Mouse (Mus musculus) midbrain, embryonic 14.5 days (tissue): ENCODE measurements at regions not wholly inside any gene's neighbourhood (a gene's known extent, or its start where the extent isn't known, plus 50 kb on each side); places are given as distances from the start of the nearest gene placed in this dataset.

Source experiments
- ATAC-seq: fragments of 200-750 bp; cut with Nextera tagmentation; 2 replicates; pipeline ENCODE4 v1.8.0; 2017; ENCODE audit warnings: moderate number of reproducible peaks, moderate library complexity; ENCODE audit not compliant: low FRiP score, low TSS enrichment
- DNase-seq: peaks from one replicate; pipeline ENCODE4 v3.0.0-alpha.2; 2015
- H3K27ac ChIP-seq: fragments of 300-500 bp; sonication (generic); replicated peaks from 2 replicates; pipeline ENCODE4 v1.5.1; 2014; ENCODE audit warnings: mild to moderate bottlenecking, low read depth, low read length, moderate library complexity
- H3K27me3 ChIP-seq: fragments of 300-500 bp; sonication (generic); 2 replicates; pipeline ENCODE4 v1.6.1; 2014; ENCODE audit warnings: low read length, control low read depth, mixed read lengths; ENCODE audit not compliant: control insufficient read depth, insufficient read depth
- H3K36me3 ChIP-seq: fragments of 300-500 bp; sonication (generic); 2 replicates; pipeline ENCODE4 v1.6.1; 2014; ENCODE audit warnings: low read length, control low read depth; ENCODE audit not compliant: control insufficient read depth, insufficient read depth
- H3K4me1 ChIP-seq: fragments of 300-500 bp; sonication (generic); 2 replicates; pipeline ENCODE4 v1.6.1; 2014; ENCODE audit warnings: mild to moderate bottlenecking, antibody characterized with exemption, low read length, control low read depth; ENCODE audit not compliant: control insufficient read depth, insufficient read depth
- H3K4me2 ChIP-seq: fragments of 300-500 bp; sonication (generic); 2 replicates; pipeline ENCODE4 v1.6.1; 2014; ENCODE audit warnings: mild to moderate bottlenecking, low read length, moderate library complexity
- H3K4me3 ChIP-seq: fragments of 300-500 bp; sonication (generic); replicated peaks from 2 replicates; pipeline ENCODE4 v1.5.1; 2014; ENCODE audit warnings: low read depth, low read length
- H3K9ac ChIP-seq: fragments of 300-500 bp; sonication (generic); replicated peaks from 2 replicates; pipeline ENCODE4 v1.6.1; 2014; ENCODE audit warnings: mild to moderate bottlenecking, low read length, moderate library complexity
- H3K9me3 ChIP-seq: fragments of 300-500 bp; sonication (generic); 2 replicates; pipeline ENCODE4 v1.6.1; 2016; ENCODE audit warnings: low read length, control low read depth, mixed read lengths; ENCODE audit not compliant: control insufficient read depth
- WGBS: fragments of 180-500 bp; shearing (Covaris S2); extraction: QIAGEN DNeasy Blood & Tissue Kit; methylation state at CpG from one replicate; pipeline ENCODE4 v1.1.7; 2014; 5-methylcytosine and 5-hydroxymethylcytosine counted together

DNA sequence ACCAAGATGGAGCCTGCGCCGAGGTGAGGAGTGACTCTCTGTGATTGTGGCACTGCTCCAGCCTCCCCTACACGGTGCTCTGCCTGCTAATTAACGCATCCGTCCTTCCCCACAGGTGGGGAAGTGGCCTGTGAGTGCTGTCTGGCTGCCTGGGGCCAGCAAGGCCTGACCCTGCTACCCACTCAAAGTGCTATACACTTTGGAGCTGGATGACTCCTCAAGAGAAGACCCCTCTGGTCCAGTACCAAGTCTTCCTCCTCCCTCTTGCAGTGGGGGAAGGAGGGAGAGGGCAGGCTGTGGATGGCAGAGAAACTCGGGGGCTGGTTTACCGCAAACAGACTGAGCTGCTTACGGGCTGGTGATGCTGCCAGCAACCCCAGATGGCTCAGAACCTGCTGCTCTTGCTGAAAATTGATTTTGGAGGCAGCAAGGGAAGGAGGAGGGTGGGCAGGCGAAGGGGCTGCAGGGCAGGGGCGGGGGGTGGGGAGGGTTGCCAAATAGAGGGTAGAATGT lies 173.4 kb upstream of the Ntf3 start:
- no peak overlapping the region for H3K4me2 ChIP-seq
- DNase-seq (no peak), ATAC-seq (no peak)
- no peaks in the 10 kb centered on the region for H3K9me3 ChIP-seq
- H3K4me1 ChIP-seq = no peaks in the 10 kb centered on the region
- H3K36me3 ChIP-seq = no peaks in the 10 kb centered on the region
- no peak overlapping the region for H3K9ac ChIP-seq
- H3K27ac ChIP-seq = no peak overlapping the region
- no peaks in the 10 kb centered on the region for H3K27me3 ChIP-seq
- H3K4me3 ChIP-seq = no peak overlapping the region
- WGBS = 65% methylated on average over 10 of the region's 10 CpGs

GRCm38 (mm10) chr6:126337711-126338110 lies 171.0 kb upstream of the Ntf3 start:
- H3K4me3 ChIP-seq = no peak overlapping the region
- H3K9ac ChIP-seq = no peak overlapping the region
- WGBS = 90% methylated on average over 8 of the region's 8 CpGs
- no peak overlapping the region for H3K4me2 ChIP-seq
- H3K27me3 ChIP-seq = no peaks in the 10 kb centered on the region
- H3K4me1 ChIP-seq = no peaks in the 10 kb centered on the region
- ATAC-seq = no peak
- no peaks in the 10 kb centered on the region for H3K9me3 ChIP-seq
- no peak for DNase-seq
- H3K27ac ChIP-seq = no peak overlapping the region
- H3K36me3 ChIP-seq = no peaks in the 10 kb centered on the region

DNA sequence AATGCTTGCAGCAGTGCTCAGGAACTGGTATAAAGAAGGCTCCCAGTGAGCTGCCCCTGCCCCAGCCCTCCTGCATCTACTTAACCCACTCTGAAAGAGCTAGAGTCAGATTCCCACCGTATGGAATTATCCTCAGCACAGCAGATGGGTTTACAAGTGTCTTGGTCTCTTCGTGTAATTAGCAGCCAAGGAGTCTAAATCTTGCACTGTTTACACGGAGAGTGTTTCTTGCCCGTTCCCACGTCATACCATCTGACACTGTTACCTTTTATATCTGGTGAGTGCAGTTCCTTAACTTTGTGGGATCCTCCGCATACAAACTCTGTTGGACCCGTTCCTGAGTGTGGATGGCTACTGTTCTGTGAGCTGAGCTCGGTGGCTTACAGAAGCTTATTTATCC lies 167.5 kb upstream of the Ntf3 start:
- no peak for ATAC-seq
- Histone ChIP-seq H3K9ac (no peak overlapping the region), H3K4me3 (no peak overlapping the region), H3K36me3 (no peaks in the 10 kb centered on the region), H3K27me3 (no peaks in the 10 kb centered on the region), H3K4me1 (no peaks in the 10 kb centered on the region), H3K4me2 (no peak overlapping the region), H3K27ac (no peak overlapping the region), H3K9me3 (no peaks in the 10 kb centered on the region)
- DNase-seq = no peak
- WGBS = 79% methylated on average over 8 of the region's 8 CpGs

GRCm38 (mm10) chr6:126327187-126327586 lies 160.5 kb upstream of the Ntf3 start:
- ATAC-seq = no peak
- Histone ChIP-seq H3K27ac (no peak overlapping the region), H3K4me1 (no peaks in the 10 kb centered on the region), H3K9me3 (no peaks in the 10 kb centered on the region), H3K27me3 (no peaks in the 10 kb centered on the region), H3K4me3 (no peak overlapping the region), H3K36me3 (no peaks in the 10 kb centered on the region), H3K9ac (no peak overlapping the region), H3K4me2 (no peak overlapping the region)
- no peak for DNase-seq
- WGBS = 86% methylated on average over 2 of the region's 2 CpGs

GRCm38 (mm10) chr6:126318523-126318922 lies 151.8 kb upstream of the Ntf3 start:
- DNase-seq = no peak
- WGBS = 85% methylated on average over 2 of the region's 2 CpGs
- Histone ChIP-seq H3K36me3 (no peaks in the 10 kb centered on the region), H3K4me3 (no peak overlapping the region), H3K27me3 (no peaks in the 10 kb centered on the region), H3K4me1 (no peaks in the 10 kb centered on the region), H3K4me2 (no peak overlapping the region), H3K9me3 (no peaks in the 10 kb centered on the region), H3K9ac (no peak overlapping the region), H3K27ac (no peak overlapping the region)
- ATAC-seq = no peak

- Histone ChIP-seq H3K4me3 (no peak overlapping the region), H3K4me1 (no peaks in the 10 kb centered on the region), H3K9ac (no peak overlapping the region), H3K9me3 (no peaks in the 10 kb centered on the region), H3K27ac (no peak overlapping the region), H3K27me3 (no peaks in the 10 kb centered on the region), H3K4me2 (no peak overlapping the region), H3K36me3 (no peaks in the 10 kb centered on the region)
- DNase-seq (no peak), ATAC-seq (no peak)
- 66% methylated on average over 3 of the region's 3 CpGs for WGBS
Observed at GRCm38 (mm10) chr6:126310786-126311480, 144.2 kb upstream of the Ntf3 start.

- DNase-seq (no peak), ATAC-seq (no peak)
- Histone ChIP-seq H3K9ac (no peak overlapping the region), H3K9me3 (no peaks in the 10 kb centered on the region), H3K4me3 (no peak overlapping the region), H3K36me3 (no peaks in the 10 kb centered on the region), H3K4me2 (no peak overlapping the region), H3K27ac (no peak overlapping the region), H3K27me3 (no peaks in the 10 kb centered on the region), H3K4me1 (no peaks in the 10 kb centered on the region)
- WGBS = 73% methylated on average over 3 of the region's 3 CpGs
Observed at GRCm38 (mm10) chr6:126303086-126303485, 136.4 kb upstream of the Ntf3 start.

GRCm38 (mm10) chr6:126291581-126291980 lies 124.9 kb upstream of the Ntf3 start:
- Histone ChIP-seq H3K9me3 (no peaks in the 10 kb centered on the region), H3K4me1 (no peaks in the 10 kb centered on the region), H3K36me3 (no peaks in the 10 kb centered on the region), H3K27me3 (no peaks in the 10 kb centered on the region), H3K4me3 (no peak overlapping the region), H3K9ac (no peak overlapping the region), H3K4me2 (no peak overlapping the region), H3K27ac (no peak overlapping the region)
- ATAC-seq = no peak
- DNase-seq = no peak
- WGBS = 93% methylated on average over 2 of the region's 2 CpGs

DNA sequence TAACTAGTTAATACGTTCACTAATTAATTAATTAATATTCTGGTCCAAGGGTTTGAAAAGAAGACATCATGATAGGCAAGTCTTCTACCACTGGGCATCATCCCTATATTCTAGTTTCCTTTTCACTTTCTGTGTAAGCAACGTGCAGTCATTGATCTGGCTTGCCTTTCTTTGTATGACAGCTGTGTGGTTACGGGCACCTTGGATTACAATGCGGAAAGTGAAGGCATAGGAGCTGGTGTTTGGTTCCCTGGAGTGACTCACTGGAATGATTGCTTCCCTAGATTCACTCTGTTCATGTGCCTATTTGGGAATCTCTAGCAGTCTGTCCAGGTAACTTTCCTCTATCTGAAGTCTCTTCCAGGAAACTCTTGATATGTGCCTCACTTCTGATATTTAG lies 120.5 kb upstream of the Ntf3 start:
- H3K27me3 ChIP-seq = no peaks in the 10 kb centered on the region
- H3K9me3 ChIP-seq = no peaks in the 10 kb centered on the region
- no peak overlapping the region for H3K4me2 ChIP-seq
- H3K4me3 ChIP-seq = no peak overlapping the region
- H3K4me1 ChIP-seq = no peaks in the 10 kb centered on the region
- WGBS = 76% methylated on average over 4 of the region's 4 CpGs
- DNase-seq = no peak
- ATAC-seq = no peak
- H3K36me3 ChIP-seq = no peaks in the 10 kb centered on the region
- no peak overlapping the region for H3K9ac ChIP-seq
- H3K27ac ChIP-seq = no peak overlapping the region
